In genomic region chr2:163164461-163164990, GRCm38 (mm10) we compare ENCODE assay signal across 20 mouse cellular contexts. TPM values are rescaled to one million over a fixed set of nuclear protein-coding genes. Genes with fewer than 3 reads are reported as not detected.
DNase-seq lines count a peak whose midpoint lies in the region; ATAC-seq and TF ChIP-seq lines count a peak whose summit lies in the region.
"Had no signal": no experiment of that assay in that cellular context is flagged by ENCODE, and none has a peak within 500 bp of the region (broad histone marks: within the 10 kb centered on the region; RNA-seq: fewer than 3 reads in every experiment).

No protein-coding gene starts in this region.

- peak; percentile 3 for DNase-seq in kidney, adult 2 months
- no peak for DNase-seq in kidney, postnatal 14 days
- DNase-seq in 3T3-L1 (ENCODE audit: low read depth, low spot score) = peak; percentile 4
- DNase-seq in thymus, postnatal 0 days (ENCODE audit: low spot score) = peak; percentile 54
- no peak for DNase-seq in hindbrain, postnatal 0 days (ENCODE audit: low spot score)
- DNase-seq: cerebellum, adult 11-12 months; cerebellum, postnatal 36 days; gastrocnemius, adult 2 months; heart, adult 11 months; kidney, adult 18-20 months; layer of hippocampus, postnatal 36 days; lung, embryonic 14.5 days; lung, postnatal 4 days; right cerebral cortex, postnatal 25 days had no signal

- no peak overlapping the region for H3K4me3 ChIP-seq in kidney, adult 2 months (ENCODE audit: insufficient read depth, low read depth, low read length)
- H3K4me3 ChIP-seq in hindbrain, postnatal 0 days (ENCODE audit: low read length) = no peak overlapping the region
- no peak overlapping the region for H3K4me3 ChIP-seq in forebrain, embryonic 13.5 days
- H3K4me3 ChIP-seq: gastrocnemius, adult 2 months; limb, embryonic 15.5 days; neural tube, embryonic 15.5 days had no signal

- H3K9me3 ChIP-seq in hindbrain, postnatal 0 days (ENCODE audit: low read length) = no peaks in the 10 kb centered on the region
- H3K9me3 ChIP-seq in forebrain, embryonic 13.5 days (replicated peaks) = 0 out of 2 replicates have a peak, but pooled peaks cover 3% of the 10 kb centered on the region
- H3K9me3 ChIP-seq: limb, embryonic 15.5 days; neural tube, embryonic 15.5 days had no signal

- H3K36me3 ChIP-seq in kidney, adult 2 months (ENCODE audit: control insufficient read depth, insufficient read depth, low read length) = no peaks in the 10 kb centered on the region
- no peaks in the 10 kb centered on the region for H3K36me3 ChIP-seq in hindbrain, postnatal 0 days (ENCODE audit: insufficient read depth, low read length)
- H3K36me3 ChIP-seq in forebrain, embryonic 13.5 days (ENCODE audit: poor library complexity, severe bottlenecking) = no peaks in the 10 kb centered on the region
- H3K36me3 ChIP-seq: limb, embryonic 15.5 days; neural tube, embryonic 15.5 days had no signal

- TF ChIP-seq CTCF in kidney, adult 2 months (conservative IDR thresholded peaks at IDR 0.05; ENCODE audit: insufficient read depth, insufficient read length, low read depth, low read length) = no peak
- no peak for TF ChIP-seq CTCF in hindbrain, postnatal 0 days (IDR thresholded peaks at IDR 0.05; ENCODE audit: low read depth)

- no peaks in the 10 kb centered on the region for H3K27me3 ChIP-seq in kidney, adult 2 months (replicated peaks; ENCODE audit: control insufficient read depth, insufficient read depth, low read length)
- H3K27me3 ChIP-seq in hindbrain, postnatal 0 days (ENCODE audit: insufficient read depth, low read length) = no peaks in the 10 kb centered on the region
- no peaks in the 10 kb centered on the region for H3K27me3 ChIP-seq in forebrain, embryonic 13.5 days
- H3K27me3 ChIP-seq: limb, embryonic 15.5 days; neural tube, embryonic 15.5 days had no signal

- peak; percentile 74 for ATAC-seq in activated CD4-positive, CD25-positive, alpha-beta regulatory T cell, adult 4 months
- ATAC-seq in hindbrain, postnatal 0 days = no peak
- ATAC-seq in monocyte, adult 5-6 weeks (replicated peaks; ENCODE audit: insufficient number of reproducible peaks, low FRiP score, low TSS enrichment, poor library complexity, severe bottlenecking) = no peak
- ATAC-seq in forebrain, embryonic 13.5 days = no peak

- H3K27ac ChIP-seq in kidney, adult 2 months (ENCODE audit: insufficient read depth, low read depth, low read length) = no peak overlapping the region
- no peak overlapping the region for H3K27ac ChIP-seq in hindbrain, postnatal 0 days
- no peak overlapping the region for H3K27ac ChIP-seq in forebrain, embryonic 13.5 days
- H3K27ac ChIP-seq: gastrocnemius, adult 2 months; limb, embryonic 15.5 days; neural tube, embryonic 15.5 days had no signal

- no peak overlapping the region for H3K4me2 ChIP-seq in hindbrain, postnatal 0 days (ENCODE audit: low read depth, low read length)
- no peak overlapping the region for H3K4me2 ChIP-seq in forebrain, embryonic 13.5 days
- H3K4me2 ChIP-seq: limb, embryonic 15.5 days; lung, embryonic 14.5 days; midbrain, embryonic 11.5 days; neural tube, embryonic 15.5 days had no signal

- 72% methylated on average over 10 of the region's 10 CpGs for WGBS in kidney, adult 2 months
- 87% methylated on average over 10 of the region's 10 CpGs for WGBS in hindbrain, postnatal 0 days
- WGBS in forebrain, embryonic 13.5 days = 90% methylated on average over 10 of the region's 10 CpGs

- TF ChIP-seq POLR2A in kidney, adult 2 months (IDR thresholded peaks at IDR 0.05; ENCODE audit: low read depth, low read length) = no peak

- no peak overlapping the region for H3K9ac ChIP-seq in hindbrain, postnatal 0 days (replicated peaks; ENCODE audit: low read length)
- no peak overlapping the region for H3K9ac ChIP-seq in forebrain, embryonic 13.5 days
- H3K9ac ChIP-seq: limb, embryonic 15.5 days; lung, embryonic 14.5 days; neural tube, embryonic 15.5 days had no signal

- H3K4me1 ChIP-seq in kidney, adult 2 months (ENCODE audit: control insufficient read depth, insufficient read depth, low read length) = no peaks in the 10 kb centered on the region
- no peaks in the 10 kb centered on the region for H3K4me1 ChIP-seq in hindbrain, postnatal 0 days (ENCODE audit: insufficient read depth, low read length)
- peaks cover 7% of the 10 kb centered on the region; the same call in 1 of the 2 replicates for H3K4me1 ChIP-seq in forebrain, embryonic 13.5 days
- H3K4me1 ChIP-seq: limb, embryonic 15.5 days had no signal

RNA-seq across cellular contexts. Expression of gene Tox2, which starts 38.4 kb away (rescaled TPM):
- 0.46 and 1.4 TPM in 2 replicates for polyA plus RNA-seq in kidney, adult 2 months (2012; rRNA removed)
- 10 to 100 TPM in 1 of 2 experiments, 1 to 10 TPM in 1; 4.7 to 11.8 TPM for polyA plus RNA-seq in activated CD4-positive, CD25-positive, alpha-beta regulatory T cell, adult 4 months (2017; shearing (Covaris generic))
- polyA plus RNA-seq in thymus, postnatal 0 days (2015; fragmentation: Nextera tagmentation; extraction: Ambion mirVana) = 2.7 and 3.5 TPM in 2 replicates
- 4.3 and 5.0 TPM in 2 replicates for total RNA-seq in hindbrain, postnatal 0 days (2014; rRNA removed)
- 15.2 and 19.1 TPM in 2 replicates for polyA plus RNA-seq in hindbrain, postnatal 0 days (2015; fragmentation: Nextera tagmentation; extraction: Ambion mirVana)
- not detected in 3 replicates for total RNA-seq in monocyte, adult 5-6 weeks (2017)
- polyA plus RNA-seq in forebrain, embryonic 13.5 days (2015; fragmentation: Nextera tagmentation; extraction: Ambion mirVana) = 17.9 and 20.6 TPM in 2 replicates

Comparison
In these comparisons a context has a peak if more than half of its experiments do, and no peak if none do; other contexts are left out.
1. DNase-seq: peak in kidney, adult 2 months (single experiment), 3T3-L1 (single experiment) and thymus, postnatal 0 days (single experiment); none in kidney, postnatal 14 days (single experiment) and hindbrain, postnatal 0 days (single experiment).